Mouse (Mus musculus) CH12.LX (cell line): ENCODE measurements around the gene Dhdh. TPM values are rescaled to one million over a fixed set of nuclear protein-coding genes. Genes with fewer than 3 reads are reported as not detected.

Source experiments
- DNase-seq: peaks from one replicate; pipeline ENCODE4 v3.0.0-alpha.2; 2013; ENCODE audit errors: extremely low read depth
- H3K27ac ChIP-seq: 2 replicates; pipeline ENCODE4 v1.5.1; 2012; ENCODE audit warnings: low read depth, mild to moderate bottlenecking, control low read depth, moderate library complexity; ENCODE audit not compliant: insufficient read depth
- H3K27me3 ChIP-seq: replicated peaks from 2 replicates; pipeline ENCODE3; 2012; ENCODE audit warnings: inconsistent platforms
- H3K36me3 ChIP-seq, 2 experiments: replicated peaks in 1 of 2; 2 replicates each; pipeline versions ENCODE3 to v1.6.1; 2012; ENCODE audit warnings: inconsistent platforms in 1 of 2, low read length in 1 of 2, mild to moderate bottlenecking in 1 of 2, mixed read lengths in 1 of 2, moderate library complexity in 1 of 2; ENCODE audit not compliant: control insufficient read depth in 1 of 2, insufficient read depth in 1 of 2
- H3K4me1 ChIP-seq, 2 experiments: 2 replicates each; pipeline ENCODE4 v1.6.1; 2012; ENCODE audit warnings: inconsistent platforms in 1 of 2, moderate library complexity in 1 of 2; ENCODE audit not compliant: insufficient read depth in 2 of 2, control insufficient read depth in 1 of 2
- H3K4me2 ChIP-seq: 2 replicates; pipeline ENCODE4 v1.6.1; 2012; ENCODE audit warnings: low read depth, mild to moderate bottlenecking, control low read depth; ENCODE audit not compliant: poor library complexity, insufficient read depth, severe bottlenecking
- H3K4me3 ChIP-seq, 3 experiments: fragments of 150-350 bp in 1 of 3; sonication (generic) in 1 of 3; replicated peaks in 1 of 3; 2 replicates each; pipeline versions ENCODE3 to v1.5.1; 2011 to 2012; ENCODE audit warnings: low read depth in 2 of 3, low read length in 2 of 3, mild to moderate bottlenecking in 2 of 3, moderate library complexity in 2 of 3, control low read depth in 1 of 3, improper control_type of control experiment in 1 of 3, inconsistent platforms in 1 of 3, mixed read lengths in 1 of 3; ENCODE audit not compliant: poor library complexity in 1 of 3
- H3K79me2 ChIP-seq: replicated peaks from 2 replicates; pipeline ENCODE4 v1.6.1; 2012; ENCODE audit warnings: mild to moderate bottlenecking, moderate library complexity; ENCODE audit not compliant: control insufficient read depth, poor library complexity, insufficient read depth, severe bottlenecking; ENCODE audit errors: extremely low read depth
- H3K9ac ChIP-seq: 2 replicates; pipeline ENCODE4 v1.6.1; 2012; ENCODE audit warnings: low read depth, mild to moderate bottlenecking, control low read depth, moderate library complexity; ENCODE audit not compliant: insufficient read depth
- H3K9me3 ChIP-seq: replicated peaks from 2 replicates; pipeline ENCODE3; 2012; ENCODE audit warnings: low read length, inconsistent platforms, mixed read lengths
- BHLHE40 ChIP-seq: IDR thresholded peaks from 2 replicates; pipeline ENCODE4 v1.6.1; 2011; ENCODE audit warnings: mild to moderate bottlenecking, low read depth, low read length, improper control_type of control experiment
- CTCF ChIP-seq, 2 experiments: IDR thresholded peaks in 1 of 2; conservative IDR thresholded peaks in 1 of 2; 2 replicates each; pipeline ENCODE4 v1.5.1; 2011 to 2012; ENCODE audit warnings: low read depth in 2 of 2, low read length in 2 of 2, improper control_type of control experiment in 1 of 2, inconsistent platforms in 1 of 2, mild to moderate bottlenecking in 1 of 2, moderate library complexity in 1 of 2
- E2F4 ChIP-seq: IDR thresholded peaks from 2 replicates; pipeline ENCODE4 v1.6.1; 2011; ENCODE audit warnings: low read depth, low read length, improper control_type of control experiment; ENCODE audit not compliant: insufficient replicate concordance
- ELF1 ChIP-seq: IDR thresholded peaks from 2 replicates; pipeline ENCODE4 v1.6.1; 2014; ENCODE audit warnings: low read depth, mild to moderate bottlenecking, inconsistent platforms, low read length, improper control_type of control experiment
- EP300 ChIP-seq: IDR thresholded peaks from 2 replicates; pipeline ENCODE4 v1.6.1; 2011; ENCODE audit warnings: low read length, improper control_type of control experiment
- ETS1 ChIP-seq: conservative IDR thresholded peaks from 2 replicates; pipeline ENCODE4 v1.6.1; 2012; ENCODE audit warnings: low read depth, mild to moderate bottlenecking, inconsistent platforms, low read length, improper control_type of control experiment, moderate library complexity
- HCFC1 ChIP-seq: IDR thresholded peaks from 2 replicates; pipeline ENCODE4 v1.6.1; 2012; ENCODE audit warnings: low read depth, mild to moderate bottlenecking, inconsistent platforms, low read length, improper control_type of control experiment
- IRF4 ChIP-seq: IDR thresholded peaks from 2 replicates; pipeline ENCODE4 v1.6.1; 2014; ENCODE audit warnings: low read depth, mild to moderate bottlenecking, inconsistent platforms, low read length, improper control_type of control experiment
- JUND ChIP-seq: conservative IDR thresholded peaks from 2 replicates; pipeline ENCODE4 v1.6.1; 2011; ENCODE audit warnings: low read depth, low read length, improper control_type of control experiment
- KAT2A ChIP-seq: IDR thresholded peaks from 2 replicates; pipeline ENCODE4 v1.6.1; 2012; ENCODE audit warnings: low read length, improper control_type of control experiment, inconsistent platforms; ENCODE audit not compliant: insufficient replicate concordance
- MAX ChIP-seq: IDR thresholded peaks from 2 replicates; pipeline ENCODE4 v1.6.1; 2011; ENCODE audit warnings: low read length, improper control_type of control experiment
- MAZ ChIP-seq: IDR thresholded peaks from 2 replicates; pipeline ENCODE4 v1.6.1; 2012; ENCODE audit warnings: low read depth, mild to moderate bottlenecking, inconsistent platforms, low read length, improper control_type of control experiment, moderate library complexity
- MEF2A ChIP-seq: IDR thresholded peaks from 2 replicates; pipeline ENCODE4 v1.6.1; 2014; ENCODE audit warnings: low read depth, mild to moderate bottlenecking, inconsistent platforms, low read length, improper control_type of control experiment, borderline replicate concordance
- MXI1 ChIP-seq: IDR thresholded peaks from 2 replicates; pipeline ENCODE4 v1.6.1; 2011; ENCODE audit warnings: mild to moderate bottlenecking, low read depth, low read length, improper control_type of control experiment
- NELFE ChIP-seq: IDR thresholded peaks from 2 replicates; pipeline ENCODE4 v1.6.1; 2011; ENCODE audit warnings: low read depth, low read length, improper control_type of control experiment
- PAX5 ChIP-seq: IDR thresholded peaks from 2 replicates; pipeline ENCODE4 v1.6.1; 2012; ENCODE audit warnings: low read length, inconsistent platforms, mixed read lengths
- POLR2A ChIP-seq: IDR thresholded peaks from 2 replicates; pipeline ENCODE4 v1.6.1; 2011; ENCODE audit warnings: low read depth, mild to moderate bottlenecking, improper control_type of control experiment, low read length
- POLR2AphosphoS2 ChIP-seq: IDR thresholded peaks from 2 replicates; pipeline ENCODE4 v1.6.1; 2011; ENCODE audit warnings: low read depth, low read length, improper control_type of control experiment
- RAD21 ChIP-seq: IDR thresholded peaks from 2 replicates; pipeline ENCODE4 v1.6.1; 2011; ENCODE audit warnings: low read depth, mild to moderate bottlenecking, low read length, improper control_type of control experiment, moderate library complexity
- RCOR1 ChIP-seq: conservative IDR thresholded peaks from 2 replicates; pipeline ENCODE4 v1.6.1; 2012; ENCODE audit warnings: low read depth, mild to moderate bottlenecking, inconsistent platforms, low read length, improper control_type of control experiment
- SIN3A ChIP-seq: IDR thresholded peaks from 2 replicates; pipeline ENCODE4 v1.6.1; 2012; ENCODE audit warnings: low read length, improper control_type of control experiment, inconsistent platforms
- SMC3 ChIP-seq: IDR thresholded peaks from 2 replicates; pipeline ENCODE4 v1.6.1; 2011; ENCODE audit warnings: low read depth, low read length, improper control_type of control experiment
- TBP ChIP-seq: conservative IDR thresholded peaks from 2 replicates; pipeline ENCODE4 v1.6.1; 2011; ENCODE audit warnings: low read depth, low read length, improper control_type of control experiment
- UBTF ChIP-seq: IDR thresholded peaks from 2 replicates; pipeline ENCODE4 v1.6.1; 2012; ENCODE audit warnings: low read depth, mild to moderate bottlenecking, inconsistent platforms, low read length, improper control_type of control experiment, moderate library complexity
- USF1 ChIP-seq: IDR thresholded peaks from 2 replicates; pipeline ENCODE4 v1.6.1; 2014; ENCODE audit warnings: low read depth, mild to moderate bottlenecking, inconsistent platforms, low read length, improper control_type of control experiment
- USF2 ChIP-seq: conservative IDR thresholded peaks from 2 replicates; pipeline ENCODE4 v1.6.1; 2011; ENCODE audit warnings: low read depth, low read length, improper control_type of control experiment
- ZC3H11A ChIP-seq: IDR thresholded peaks from 2 replicates; pipeline ENCODE4 v1.6.1; 2012; ENCODE audit warnings: low read depth, mild to moderate bottlenecking, inconsistent platforms, low read length, improper control_type of control experiment
- ZMIZ1 ChIP-seq: IDR thresholded peaks from 2 replicates; pipeline ENCODE4 v1.6.1; 2012; ENCODE audit warnings: low read depth, mild to moderate bottlenecking, inconsistent platforms, low read length, improper control_type of control experiment
- dilution Hi-C: fragments of 300-500 bp; cut with MboI; formaldehyde crosslinking; loops from 2 replicates; pipeline ENCODE4 v1.14.3; 2020; ENCODE audit warnings: low sequenced_read_pairs; ENCODE audit not compliant: extremely low pct_unique_long_range_greater_than_20kb, extremely low pct_ligation_motif_present
- in situ Hi-C: fragments of 300-500 bp; cut with MboI; formaldehyde crosslinking; loops from 3 replicates; pipeline ENCODE4 v1.14.3; 2019; ENCODE audit warnings: low sequenced_read_pairs, low pct_ligation_motif_present, low pct_unique_long_range_greater_than_20kb, mixed read lengths
- polyA plus RNA-seq: library from polyadenylated mRNA; unstranded; fragments of >175 nt; gene quantifications from 2 replicates; pipeline ENCODE4 v1.2.1, GENCODE M21; 2012; ENCODE audit warnings: low read depth; ENCODE audit not compliant: insufficient read length
- total RNA-seq, 2 experiments: library from RNA; depleted of rRNA; stranded (reverse); fragments of 300-350 nt in 1 of 2; fragments of >200 nt in 1 of 2; gene quantifications; 2 replicates each; pipeline ENCODE4 v1.2.3; 2012 to 2014

Gene Dhdh
- total and polyA plus RNA-seq, 3 experiments: 5.9 to 18.0 (median 7.2) TPM

DNA sequence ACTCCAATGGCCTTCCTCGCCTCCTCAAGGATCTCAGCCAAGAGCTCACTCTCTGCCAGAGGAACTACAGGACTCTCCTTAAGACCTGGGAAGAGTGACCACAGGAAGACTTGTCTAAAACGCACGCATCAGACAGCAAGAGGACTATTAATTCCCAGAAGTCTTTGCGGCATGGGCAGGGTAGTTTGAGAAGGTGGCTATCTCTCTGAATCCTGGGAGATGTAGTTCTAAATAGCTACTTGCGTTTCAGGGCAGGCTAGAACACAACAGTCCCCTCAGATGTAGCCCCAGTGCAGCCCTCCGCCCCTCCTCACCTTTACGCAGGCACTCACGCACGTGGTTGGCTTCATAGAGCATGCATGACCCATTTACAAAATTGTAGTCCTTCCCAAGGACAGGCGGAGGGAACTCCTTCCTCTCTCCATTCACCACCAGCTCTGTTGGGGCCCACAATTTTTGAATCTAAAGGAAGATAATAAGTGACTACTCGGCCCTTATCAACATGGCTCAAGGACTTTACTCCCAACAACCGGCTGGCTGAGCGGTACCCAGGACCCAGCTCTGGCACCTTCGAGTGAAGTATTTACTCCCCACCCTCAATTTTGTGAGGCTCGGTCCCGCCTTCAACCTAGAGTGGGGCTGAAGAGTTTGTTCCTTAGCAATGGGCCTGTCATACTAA lies 13.2 kb downstream of the Dhdh start:
- no peak for TF ChIP-seq RAD21
- no peak for TF ChIP-seq USF1
- no peak for TF ChIP-seq POLR2A
- TF ChIP-seq HCFC1: no peak
- TF ChIP-seq PAX5: no peak
- TF ChIP-seq MXI1: no peak
- no peak for TF ChIP-seq IRF4
- no peak for TF ChIP-seq SIN3A
- Histone ChIP-seq H3K9ac (no peak overlapping the region), H3K9me3 (no peaks in the 10 kb centered on the region), H3K27ac (no peak overlapping the region), H3K4me2 (no peak overlapping the region), H3K79me2 (no peaks in the 10 kb centered on the region), H3K4me3 (no peak overlapping the region), H3K4me1 (peaks cover 5 to 19% of the 10 kb centered on the region in 2 experiments; a peak in 3 of 4 replicates), H3K36me3 (peaks cover 24 to 69% of the 10 kb centered on the region in 2 experiments), H3K27me3 (no peaks in the 10 kb centered on the region)
- dilution Hi-C loops: no loop called here
- in situ Hi-C loops: no loop called here
- DNase-seq: no peak

DNA sequence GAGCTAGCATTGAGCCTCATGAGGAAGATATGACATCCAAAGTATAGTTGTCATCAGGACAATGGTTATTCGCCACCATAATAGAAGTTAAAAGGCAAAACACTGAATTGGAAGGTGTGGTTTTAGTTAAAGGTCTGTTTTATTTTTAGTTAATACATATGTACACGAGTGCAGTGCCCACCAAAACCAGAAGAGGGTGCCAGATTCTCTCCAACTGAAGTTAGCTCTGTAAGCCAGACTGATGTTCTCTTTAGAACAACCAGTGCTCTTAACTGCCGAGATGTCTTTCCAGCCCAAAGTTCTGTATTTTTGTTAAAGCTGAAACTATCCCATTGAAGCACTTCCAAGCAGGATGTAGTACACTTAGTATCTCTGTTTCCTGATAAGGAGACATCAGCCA lies 17.7 kb downstream of the Dhdh start:
- dilution Hi-C loops: no loop called here
- no peak overlapping the region for H3K4me3 ChIP-seq
- TF ChIP-seq ELF1 (no peak), RAD21 (peak; percentile 80), PAX5 (no peak), ZC3H11A (peak; percentile 4; the same call in 1 of the 2 replicates), TBP (no peak), HCFC1 (no peak), MAX (no peak), EP300 (no peak), SIN3A (no peak), JUND (no peak), RCOR1 (no peak), CTCF (conservative IDR thresholded peaks at IDR 0.05 in 1 of 2, IDR thresholded peaks at IDR 0.05 in 1 of 2; ENCODE audit: low read depth in 2 of 2, low read length in 2 of 2) (peak; percentile 86 to 89), BHLHE40 (no peak), NELFE (no peak), POLR2AphosphoS2 (no peak), POLR2A (no peak), SMC3 (peak; percentile 75), MAZ (no peak), UBTF (no peak), USF2 (no peak), MEF2A (no peak; the same call in 1 of the 2 replicates), E2F4 (no peak), USF1 (no peak), ETS1 (no peak), ZMIZ1 (no peak), KAT2A (no peak)
- TF ChIP-seq, all 38 proteins: peak for 4
- Histone ChIP-seq H3K79me2 (0 out of 2 replicates have a peak, but pooled peaks cover 5% of the 10 kb centered on the region), H3K4me2 (no peak overlapping the region), H3K27ac (no peak overlapping the region), H3K9ac (no peak overlapping the region), H3K27me3 (no peaks in the 10 kb centered on the region), H3K36me3 (peaks cover 14 to 38% of the 10 kb centered on the region in 2 experiments), H3K9me3 (peaks cover 3% of the 10 kb centered on the region), H3K4me1 (peaks cover 5 to 22% of the 10 kb centered on the region in 2 experiments; a peak in 3 of 4 replicates)
- in situ Hi-C loops: no loop called here
- peak; percentile 71 for DNase-seq
